In the genomic region with DNA sequence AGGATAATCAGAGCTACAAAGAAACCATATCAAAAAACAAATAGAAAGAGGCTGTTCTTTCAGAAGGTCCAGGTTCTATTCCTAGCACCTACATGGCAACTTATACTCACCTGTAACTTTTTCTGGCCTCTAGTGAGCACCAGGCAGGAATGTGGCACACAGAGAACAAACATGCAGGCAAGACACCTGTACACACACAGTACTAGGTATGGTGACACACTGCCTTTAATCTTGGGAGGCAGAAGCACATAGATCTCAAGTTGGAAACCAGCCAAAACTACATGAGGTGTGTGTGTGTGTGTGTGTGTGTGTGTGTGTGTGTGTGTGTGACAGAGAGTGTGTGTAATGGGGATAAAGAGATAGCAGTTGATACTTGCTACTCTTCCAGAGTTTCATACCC, we compare ENCODE assay signal across 24 mouse cellular contexts. TPM values are rescaled to one million over a fixed set of nuclear protein-coding genes. Genes with fewer than 3 reads are reported as not detected.
DNase-seq lines count a peak whose midpoint lies in the region; ATAC-seq and TF ChIP-seq lines count a peak whose summit lies in the region.
"Had no signal": no experiment of that assay in that cellular context is flagged by ENCODE, and none has a peak within 500 bp of the region (broad histone marks: within the 10 kb centered on the region; RNA-seq: fewer than 3 reads in every experiment).

No protein-coding gene starts in this region.

- H3K27ac ChIP-seq in intestine, embryonic 15.5 days = no peak overlapping the region
- no peak overlapping the region for H3K27ac ChIP-seq in intestine, postnatal 0 days (ENCODE audit: low read depth, low read length)
- no peak overlapping the region for H3K27ac ChIP-seq in intestine, embryonic 16.5 days (ENCODE audit: low read length)
- no peak overlapping the region for H3K27ac ChIP-seq in stomach, embryonic 15.5 days
- H3K27ac ChIP-seq: gastrocnemius, adult 2 months; heart, adult 2 months; heart, embryonic 10.5 days; hindbrain, embryonic 12.5 days; hindbrain, embryonic 15.5 days had no signal

- peaks cover 20% of the 10 kb centered on the region for H3K36me3 ChIP-seq in intestine, embryonic 15.5 days
- peaks cover 27% of the 10 kb centered on the region for H3K36me3 ChIP-seq in intestine, postnatal 0 days (ENCODE audit: control insufficient read depth, insufficient read depth)
- H3K36me3 ChIP-seq in intestine, embryonic 16.5 days (ENCODE audit: control insufficient read depth, insufficient read depth, low read length) = peaks cover 14% of the 10 kb centered on the region
- H3K36me3 ChIP-seq in stomach, embryonic 15.5 days = peaks cover 18% of the 10 kb centered on the region

- H3K4me2 ChIP-seq in intestine, embryonic 15.5 days (replicated peaks) = no peak overlapping the region
- H3K4me2 ChIP-seq in intestine, postnatal 0 days (replicated peaks; ENCODE audit: low read depth) = no peak overlapping the region
- H3K4me2 ChIP-seq in intestine, embryonic 16.5 days (ENCODE audit: low read depth, low read length) = no peak overlapping the region
- H3K4me2 ChIP-seq in stomach, embryonic 15.5 days = no peak overlapping the region
- H3K4me2 ChIP-seq: heart, embryonic 13.5 days; hindbrain, embryonic 12.5 days; hindbrain, embryonic 15.5 days had no signal

- H3K9ac ChIP-seq in intestine, embryonic 15.5 days = no peak overlapping the region
- no peak overlapping the region for H3K9ac ChIP-seq in intestine, postnatal 0 days (ENCODE audit: low read depth, low read length)
- H3K9ac ChIP-seq in intestine, embryonic 16.5 days (ENCODE audit: low read depth, low read length) = no peak overlapping the region
- no peak overlapping the region for H3K9ac ChIP-seq in stomach, embryonic 15.5 days
- H3K9ac ChIP-seq: forebrain, postnatal 0 days; heart, embryonic 13.5 days; hindbrain, embryonic 12.5 days; hindbrain, embryonic 15.5 days had no signal

- H3K4me3 ChIP-seq in intestine, embryonic 15.5 days (replicated peaks) = no peak overlapping the region
- no peak overlapping the region for H3K4me3 ChIP-seq in intestine, postnatal 0 days (ENCODE audit: low read depth, low read length)
- H3K4me3 ChIP-seq in intestine, embryonic 16.5 days (ENCODE audit: low read length) = no peak overlapping the region
- H3K4me3 ChIP-seq in stomach, embryonic 15.5 days (replicated peaks) = no peak overlapping the region
- H3K4me3 ChIP-seq: gastrocnemius, adult 2 months; heart, adult 2 months; heart, embryonic 10.5 days; heart, embryonic 13.5 days; hindbrain, embryonic 12.5 days; hindbrain, embryonic 15.5 days had no signal

- no peaks in the 10 kb centered on the region for H3K9me3 ChIP-seq in intestine, embryonic 15.5 days
- no peaks in the 10 kb centered on the region for H3K9me3 ChIP-seq in intestine, postnatal 0 days (ENCODE audit: control insufficient read depth)
- H3K9me3 ChIP-seq in intestine, embryonic 16.5 days (ENCODE audit: control insufficient read depth, low read length) = no peaks in the 10 kb centered on the region
- no peaks in the 10 kb centered on the region for H3K9me3 ChIP-seq in stomach, embryonic 15.5 days
- H3K9me3 ChIP-seq: heart, embryonic 10.5 days; heart, embryonic 13.5 days; hindbrain, embryonic 12.5 days; hindbrain, embryonic 15.5 days had no signal

- H3K27me3 ChIP-seq in intestine, embryonic 15.5 days (replicated peaks) = no peaks in the 10 kb centered on the region
- H3K27me3 ChIP-seq in intestine, postnatal 0 days (replicated peaks; ENCODE audit: control insufficient read depth, insufficient read depth, low read length) = no peaks in the 10 kb centered on the region
- no peaks in the 10 kb centered on the region for H3K27me3 ChIP-seq in intestine, embryonic 16.5 days (replicated peaks; ENCODE audit: control insufficient read depth, insufficient read depth, low read length)
- H3K27me3 ChIP-seq in stomach, embryonic 15.5 days (replicated peaks) = no peaks in the 10 kb centered on the region
- H3K27me3 ChIP-seq: heart, embryonic 13.5 days; hindbrain, embryonic 12.5 days; hindbrain, embryonic 15.5 days had no signal

- TF ChIP-seq CTCF in intestine, postnatal 0 days (IDR thresholded peaks at IDR 0.05; ENCODE audit: low read depth) = no peak

- no peaks in the 10 kb centered on the region for H3K4me1 ChIP-seq in intestine, embryonic 15.5 days (replicated peaks)
- H3K4me1 ChIP-seq in intestine, postnatal 0 days (replicated peaks; ENCODE audit: control insufficient read depth, insufficient read depth, low read length) = no peaks in the 10 kb centered on the region
- H3K4me1 ChIP-seq in intestine, embryonic 16.5 days (ENCODE audit: control insufficient read depth, insufficient read depth, low read length) = no peaks in the 10 kb centered on the region
- no peaks in the 10 kb centered on the region for H3K4me1 ChIP-seq in stomach, embryonic 15.5 days
- H3K4me1 ChIP-seq: hindbrain, embryonic 12.5 days; hindbrain, embryonic 15.5 days had no signal

- no peak for DNase-seq in thymus, postnatal 14 days
- DNase-seq in kidney, postnatal 4 days = no peak
- DNase-seq: adrenal gland, adult 8-10 months; adrenal gland, postnatal 25 days; cerebellum, adult 11-12 months; cerebellum, adult 8-10 months; cerebellum, postnatal 10 days; cerebellum, postnatal 36 days; embryo, embryonic 11 days; forebrain, postnatal 0 days; gastrocnemius, adult 2 months; gastrocnemius, postnatal 14 days; heart, adult 2 months had no signal

- ATAC-seq in intestine, embryonic 15.5 days = 0 out of 2 replicates have a peak, but pooled peaks have one; percentile 14
- ATAC-seq in intestine, postnatal 0 days = no peak
- 0 out of 2 replicates have a peak, but pooled peaks have one; percentile 32 for ATAC-seq in intestine, embryonic 16.5 days
- peak; percentile 56; the same call in 1 of the 2 replicates for ATAC-seq in stomach, embryonic 15.5 days (ENCODE audit: insufficient read depth, low FRiP score, low read depth)
- ATAC-seq: activated CD4-positive, CD25-positive, alpha-beta regulatory T cell, adult 4 months; CD4-positive, CD25-positive, alpha-beta regulatory T cell, adult 4 months; forebrain, embryonic 14.5 days; forebrain, postnatal 0 days had no signal

RNA-seq across cellular contexts. Expression of a gene that starts 15.6 kb away (rescaled TPM):
- 8.9 and 9.2 TPM in 2 replicates for polyA plus RNA-seq in intestine, embryonic 15.5 days (2015; fragmentation: Nextera tagmentation; extraction: Ambion mirVana)
- 8.1 and 9.4 TPM in 2 replicates for polyA plus RNA-seq in intestine, postnatal 0 days (2015; fragmentation: Nextera tagmentation; extraction: Ambion mirVana)
- polyA plus RNA-seq in intestine, embryonic 16.5 days (2015; fragmentation: Nextera tagmentation; extraction: Ambion mirVana) = 8.0 and 8.9 TPM in 2 replicates
- 12.2 and 13.8 TPM in 2 replicates for polyA plus RNA-seq in stomach, embryonic 15.5 days (2015; fragmentation: Nextera tagmentation; extraction: Ambion mirVana)

RNA-seq across cellular contexts. Expression of a gene that starts 17.1 kb away (rescaled TPM):
- polyA plus RNA-seq in intestine, embryonic 15.5 days (2015; fragmentation: Nextera tagmentation; extraction: Ambion mirVana) = 37.6 and 37.9 TPM in 2 replicates
- polyA plus RNA-seq in intestine, postnatal 0 days (2015; fragmentation: Nextera tagmentation; extraction: Ambion mirVana) = 12.3 and 12.5 TPM in 2 replicates
- polyA plus RNA-seq in intestine, embryonic 16.5 days (2015; fragmentation: Nextera tagmentation; extraction: Ambion mirVana) = 18.4 and 18.6 TPM in 2 replicates
- 49.7 and 55.4 TPM in 2 replicates for polyA plus RNA-seq in stomach, embryonic 15.5 days (2015; fragmentation: Nextera tagmentation; extraction: Ambion mirVana)

RNA-seq across cellular contexts. Expression of a gene that starts 24.7 kb away (rescaled TPM):
- polyA plus RNA-seq in intestine, embryonic 15.5 days (2015; fragmentation: Nextera tagmentation; extraction: Ambion mirVana) = 11.5 and 12.3 TPM in 2 replicates
- polyA plus RNA-seq in intestine, postnatal 0 days (2015; fragmentation: Nextera tagmentation; extraction: Ambion mirVana) = 5.0 and 6.6 TPM in 2 replicates
- polyA plus RNA-seq in intestine, embryonic 16.5 days (2015; fragmentation: Nextera tagmentation; extraction: Ambion mirVana) = 10.8 and 11.3 TPM in 2 replicates
- polyA plus RNA-seq in stomach, embryonic 15.5 days (2015; fragmentation: Nextera tagmentation; extraction: Ambion mirVana) = 13.4 and 14.8 TPM in 2 replicates

RNA-seq across cellular contexts. Expression of a gene that starts 35.2 kb away (rescaled TPM):
- 36.0 and 37.4 TPM in 2 replicates for polyA plus RNA-seq in intestine, embryonic 15.5 days (2015; fragmentation: Nextera tagmentation; extraction: Ambion mirVana)
- 31.5 and 33.9 TPM in 2 replicates for polyA plus RNA-seq in intestine, postnatal 0 days (2015; fragmentation: Nextera tagmentation; extraction: Ambion mirVana)
- polyA plus RNA-seq in intestine, embryonic 16.5 days (2015; fragmentation: Nextera tagmentation; extraction: Ambion mirVana) = 36.2 and 39.8 TPM in 2 replicates
- polyA plus RNA-seq in stomach, embryonic 15.5 days (2015; fragmentation: Nextera tagmentation; extraction: Ambion mirVana) = 38.6 and 38.8 TPM in 2 replicates

RNA-seq across cellular contexts. Expression of a gene that starts 45.7 kb away (rescaled TPM):
- 5.6 and 5.9 TPM in 2 replicates for polyA plus RNA-seq in intestine, embryonic 15.5 days (2015; fragmentation: Nextera tagmentation; extraction: Ambion mirVana)
- polyA plus RNA-seq in intestine, postnatal 0 days (2015; fragmentation: Nextera tagmentation; extraction: Ambion mirVana) = 2.2 and 2.6 TPM in 2 replicates
- polyA plus RNA-seq in intestine, embryonic 16.5 days (2015; fragmentation: Nextera tagmentation; extraction: Ambion mirVana) = 4.5 and 5.9 TPM in 2 replicates
- 5.7 and 7.2 TPM in 2 replicates for polyA plus RNA-seq in stomach, embryonic 15.5 days (2015; fragmentation: Nextera tagmentation; extraction: Ambion mirVana)
